Mouse (Mus musculus): ENCODE measurements around the gene Efna5.

DNA sequence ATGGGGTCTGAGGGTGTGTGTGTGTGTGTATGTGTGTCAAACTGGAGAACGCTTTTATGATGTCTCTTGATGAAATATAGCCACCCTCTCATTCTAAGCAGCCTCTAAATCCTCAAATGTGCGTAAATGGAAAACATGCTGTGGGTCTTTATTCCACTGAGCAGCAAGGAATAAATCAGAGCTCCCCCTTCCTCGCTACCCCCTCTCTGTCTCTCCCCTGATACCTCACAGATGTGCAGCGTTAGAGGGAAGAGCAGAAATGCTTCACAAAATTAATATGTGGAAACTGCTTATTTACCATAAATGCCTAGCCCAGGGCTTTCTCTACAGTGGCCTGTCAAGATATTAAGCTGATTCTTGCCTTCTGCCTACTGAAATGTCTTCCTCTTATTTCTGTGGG is 313.1 kb downstream of the Efna5 start:
- TF ChIP-seq POLR2A (IDR thresholded peaks at IDR 0.05; ENCODE audit: low read depth, low read length) (no peak), CTCF (IDR thresholded peaks at IDR 0.05; ENCODE audit: borderline replicate concordance, insufficient read depth, low read length) (no peak)
